ENCODE assay signal across 1 mouse cellular context in genomic region chr9:37568605-37569214, GRCm38 (mm10).
TF ChIP-seq lines count a peak whose summit lies in the region.

No protein-coding gene starts in this region.

TF ChIP-seq in MEL, 35 proteins besides CTCF, POLR2A, EP300 and RAD21:
- TF ChIP-seq UBTF (IDR thresholded peaks at IDR 0.05; ENCODE audit: borderline replicate concordance, insufficient read depth, low read depth, low read length) (no peak), TCF12 (IDR thresholded peaks at IDR 0.05; ENCODE audit: low read depth, low read length) (0 out of 2 replicates have a peak, but pooled peaks have one; percentile 1)
